Mouse (Mus musculus): ENCODE measurements around the gene Cdc37. TPM values are rescaled to one million over a fixed set of nuclear protein-coding genes. Genes with fewer than 3 reads are reported as not detected.

The Cdc37 gene
- polyA plus RNA-seq, 1 experiment: 110 TPM

DNA sequence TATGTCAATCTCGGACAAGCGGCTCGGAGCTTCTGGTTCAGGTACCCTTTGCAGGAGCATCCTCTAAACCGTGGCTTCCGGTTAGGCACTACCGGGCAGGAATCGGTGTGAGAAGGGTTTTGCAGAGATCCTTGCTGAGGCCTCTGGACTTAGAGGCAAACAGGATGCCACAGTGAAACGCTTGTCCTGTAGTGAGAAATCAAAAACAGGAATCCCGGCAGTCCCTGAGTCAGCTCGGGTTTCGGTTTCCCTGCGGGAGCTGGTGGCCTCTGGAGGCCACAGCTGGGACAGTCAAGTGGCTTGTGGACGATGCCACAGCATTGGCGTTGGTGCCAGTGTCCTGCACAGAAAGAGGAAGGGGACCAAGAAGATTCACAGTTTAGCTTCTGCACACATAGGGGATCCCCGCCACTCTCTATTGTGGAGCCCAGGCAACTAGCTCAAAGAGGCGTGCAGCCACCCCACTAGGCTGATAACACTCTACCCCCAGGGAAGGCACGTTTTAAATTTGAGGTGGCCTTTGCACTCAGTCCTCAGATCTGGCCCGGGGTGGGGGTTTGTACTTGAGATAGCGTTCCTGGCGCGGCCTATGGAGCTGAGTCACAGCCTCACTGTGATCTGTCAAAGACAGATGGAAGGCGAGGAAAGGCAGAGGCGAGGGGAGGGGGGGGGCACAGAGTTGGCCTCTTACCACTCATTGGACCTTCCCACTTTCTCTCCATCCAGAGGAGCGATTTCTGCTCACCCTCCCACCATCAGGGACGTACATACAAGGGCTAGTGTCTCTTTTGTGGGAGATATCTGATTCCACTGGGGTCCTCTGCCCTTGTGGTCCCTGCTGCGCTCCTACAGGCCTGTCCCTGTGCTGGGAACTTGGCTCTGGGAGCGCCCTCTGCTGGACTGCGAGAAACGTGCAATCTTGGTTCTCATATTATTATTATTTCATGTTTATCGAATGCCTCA lies 18.7 kb upstream of the Cdc37 start:
- peak overlapping the region; percentile 99 for H3K27ac ChIP-seq (ENCODE audit: insufficient read depth, low read depth, low read length)
- peak overlapping the region; percentile 66 for H3K4me3 ChIP-seq (ENCODE audit: insufficient read depth, low read length)
- no peak for TF ChIP-seq POLR2A (IDR thresholded peaks at IDR 0.05; ENCODE audit: borderline replicate concordance, low read depth, low read length)
- peak; percentile 68 for TF ChIP-seq CTCF (IDR thresholded peaks at IDR 0.05; ENCODE audit: low read depth, low read length)
- H3K4me1 ChIP-seq (ENCODE audit: control insufficient read depth, insufficient read depth, low read length): peaks cover 25% of the 10 kb centered on the region

- Histone ChIP-seq H3K4me1 (ENCODE audit: control insufficient read depth, insufficient read depth, low read length) (peaks cover 25% of the 10 kb centered on the region), H3K27ac (ENCODE audit: insufficient read depth, low read depth, low read length) (peak overlapping the region; percentile 99)
- TF ChIP-seq POLR2A (IDR thresholded peaks at IDR 0.05; ENCODE audit: borderline replicate concordance, low read depth, low read length) (no peak), CTCF (IDR thresholded peaks at IDR 0.05; ENCODE audit: low read depth, low read length) (peak; percentile 4; the same call in 1 of the 2 replicates)
These were observed 17.6 kb upstream of the Cdc37 start for GRCm38 (mm10) chr9:21167140-21168097.

DNA sequence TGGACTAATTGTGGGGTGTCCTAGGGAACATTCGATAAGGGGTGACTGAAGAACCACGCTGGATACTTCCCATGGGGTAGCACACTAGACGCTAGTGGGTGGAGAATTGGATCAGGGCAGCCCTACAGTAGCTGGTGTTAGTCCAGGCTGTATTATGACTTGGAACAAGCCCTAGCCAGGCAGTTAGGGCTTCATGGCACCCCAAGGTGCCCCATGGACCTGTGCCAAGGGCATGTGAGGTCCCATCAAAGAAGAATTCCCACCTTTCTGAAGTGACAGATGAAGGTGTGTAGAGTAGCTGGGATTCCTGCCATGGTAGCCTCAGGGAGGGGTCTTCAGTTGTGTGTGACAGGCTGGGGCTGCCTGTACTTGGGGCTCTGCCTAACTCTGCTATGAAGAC lies 16.7 kb upstream of the Cdc37 start:
- Histone ChIP-seq H3K4me3 (ENCODE audit: insufficient read depth, low read length) (peak overlapping the region; percentile 83), H3K27ac (ENCODE audit: insufficient read depth, low read depth, low read length) (peak overlapping the region; percentile 99), H3K4me1 (ENCODE audit: control insufficient read depth, insufficient read depth, low read length) (peaks cover 28% of the 10 kb centered on the region)
- TF ChIP-seq POLR2A (IDR thresholded peaks at IDR 0.05; ENCODE audit: borderline replicate concordance, low read depth, low read length): no peak
- TF ChIP-seq CTCF (IDR thresholded peaks at IDR 0.05; ENCODE audit: low read depth, low read length): no peak

More at GRCm38 (mm10) chr9:21167140-21168097, 17.6 kb upstream of the Cdc37 start:
- peak overlapping the region; percentile 83 for H3K4me3 ChIP-seq (ENCODE audit: insufficient read depth, low read length)

GRCm38 (mm10) chr9:21165952-21166451 lies 16.2 kb upstream of the Cdc37 start:
- H3K27ac ChIP-seq (ENCODE audit: insufficient read depth, low read depth, low read length): peak overlapping the region; percentile 99
- H3K4me1 ChIP-seq (ENCODE audit: control insufficient read depth, insufficient read depth, low read length): peaks cover 28% of the 10 kb centered on the region
- no peak for TF ChIP-seq POLR2A (IDR thresholded peaks at IDR 0.05; ENCODE audit: borderline replicate concordance, low read depth, low read length)
- TF ChIP-seq CTCF (IDR thresholded peaks at IDR 0.05; ENCODE audit: low read depth, low read length): peak; percentile 90
- H3K4me3 ChIP-seq (ENCODE audit: insufficient read depth, low read length): peak overlapping the region; percentile 83

- peak within 1 kb of the TSS; percentile 83 for H3K4me3 ChIP-seq (ENCODE audit: insufficient read depth, low read length)
- peak within 1 kb of the TSS; percentile 99 for H3K27ac ChIP-seq (ENCODE audit: insufficient read depth, low read depth, low read length)
- peaks cover 28% of the 10 kb centered on the region for H3K4me1 ChIP-seq (ENCODE audit: control insufficient read depth, insufficient read depth, low read length)
- no peak for TF ChIP-seq POLR2A (IDR thresholded peaks at IDR 0.05; ENCODE audit: borderline replicate concordance, low read depth, low read length)
- TF ChIP-seq CTCF (IDR thresholded peaks at IDR 0.05; ENCODE audit: low read depth, low read length): no peak
These were observed 15.5 kb upstream of the Cdc37 start, which contains the start of gene Pde4a for GRCm38 (mm10) chr9:21165041-21165951. Pde4a (plus strand) TSS chr9:21165714.

- peaks cover 24% of the 10 kb centered on the region for H3K4me1 ChIP-seq (ENCODE audit: control insufficient read depth, insufficient read depth, low read length)
- TF ChIP-seq CTCF (IDR thresholded peaks at IDR 0.05; ENCODE audit: low read depth, low read length): no peak
- no peak for TF ChIP-seq POLR2A (IDR thresholded peaks at IDR 0.05; ENCODE audit: borderline replicate concordance, low read depth, low read length)
- H3K4me3 ChIP-seq (ENCODE audit: insufficient read depth, low read length): peak overlapping the region; percentile 83
- no peak overlapping the region for H3K27ac ChIP-seq (ENCODE audit: insufficient read depth, low read depth, low read length)
These were observed 14.3 kb upstream of the Cdc37 start for GRCm38 (mm10) chr9:21164072-21164471.

DNA sequence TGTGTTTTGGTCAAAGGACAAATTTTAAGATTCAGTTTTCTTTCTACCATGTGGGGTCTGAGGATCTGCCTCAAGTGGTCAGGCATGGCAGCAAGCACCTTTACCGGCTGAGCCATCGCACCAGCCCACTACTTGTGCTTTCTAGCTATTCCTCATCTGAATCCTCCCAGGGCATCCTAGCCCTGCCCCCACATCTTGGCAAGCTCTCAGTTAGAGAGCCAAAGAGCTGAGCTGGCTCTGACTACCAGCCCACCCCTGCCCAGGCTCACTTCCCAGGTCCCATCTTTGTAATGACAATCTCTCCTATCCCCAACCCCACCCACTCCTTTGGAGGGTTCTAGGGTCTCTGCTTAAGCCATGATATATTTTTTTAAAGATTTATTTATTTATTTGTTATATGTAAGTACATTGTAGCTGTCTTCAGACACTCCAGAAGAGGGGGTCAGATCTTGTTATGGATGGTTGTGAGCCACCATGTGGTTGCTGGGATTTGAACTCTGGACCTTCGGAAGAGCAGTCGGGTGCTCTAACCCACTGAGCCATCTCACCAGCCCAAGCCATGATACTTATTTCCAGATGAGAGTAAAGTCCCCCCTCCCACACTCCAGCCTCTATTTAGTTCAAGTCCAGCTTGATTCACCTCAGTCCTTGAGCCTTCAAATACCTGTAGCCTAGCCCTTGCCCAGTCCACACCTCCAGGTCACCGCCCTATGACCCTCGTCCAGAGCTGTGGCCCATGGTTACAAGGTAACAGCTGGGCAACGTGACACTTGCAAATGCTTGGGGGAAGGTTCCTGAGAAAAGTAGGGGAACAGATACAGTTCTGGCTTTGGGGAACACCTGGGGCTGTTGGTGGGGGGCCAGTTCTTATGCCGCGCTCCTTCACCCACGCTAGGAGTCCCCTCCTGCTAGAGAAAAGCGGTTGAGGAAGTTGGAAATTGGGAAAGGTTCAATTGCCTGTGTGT lies 13.6 kb upstream of the Cdc37 start:
- no peak for TF ChIP-seq POLR2A (IDR thresholded peaks at IDR 0.05; ENCODE audit: borderline replicate concordance, low read depth, low read length)
- H3K4me1 ChIP-seq (ENCODE audit: control insufficient read depth, insufficient read depth, low read length): peaks cover 19% of the 10 kb centered on the region
- H3K27ac ChIP-seq (ENCODE audit: insufficient read depth, low read depth, low read length): no peak overlapping the region
- H3K4me3 ChIP-seq (ENCODE audit: insufficient read depth, low read length): peak overlapping the region; percentile 83

Measured in bone marrow macrophage, adult 2 months (primary cell).